Mouse (Mus musculus): ENCODE data around the gene Wfdc11. TPM values are rescaled to one million over a fixed set of nuclear protein-coding genes. Genes with fewer than 3 reads are reported as not detected.
"Not testable (repeated sequence)": the region's sequence is repeated elsewhere in the genome, so short reads cannot be mapped to it uniquely, and the experiment has no call there.

Wfdc11 gene
- polyA plus RNA-seq (2014; fragmentation: Nextera tagmentation; extraction: Ambion mirVana) = not detected in 2 replicates

- H3K4me3 ChIP-seq (ENCODE audit: low read depth, low read length) = no peak within 1 kb of the TSS
- H3K4me2 ChIP-seq (ENCODE audit: low read depth, low read length) = no peak within 1 kb of the TSS
- no peaks in the 10 kb centered on the region for H3K27me3 ChIP-seq (ENCODE audit: control insufficient read depth, insufficient read depth, low read length)
- no peaks in the 10 kb centered on the region for H3K4me1 ChIP-seq (ENCODE audit: control insufficient read depth, insufficient read depth, low read length)
- no peak for ATAC-seq (ENCODE audit: low read depth)
- no peaks in the 10 kb centered on the region for H3K36me3 ChIP-seq (ENCODE audit: control insufficient read depth, insufficient read depth, low read length)
- WGBS = 88% methylated on average over 7 of the region's 7 CpGs
- no peak within 1 kb of the TSS for H3K27ac ChIP-seq (ENCODE audit: low read depth, low read length)
- H3K9ac ChIP-seq (replicated peaks; ENCODE audit: low read depth, low read length) = no peak within 1 kb of the TSS
- no peaks in the 10 kb centered on the region for H3K9me3 ChIP-seq (ENCODE audit: control insufficient read depth, low read length)
Observed at GRCm38 (mm10) chr2:164673987-164674386, at the start of gene Wfdc11. Gene Wfdc11, minus strand, starts transcription at chr2:164674087.

GRCm38 (mm10) chr2:164723276-164723675, 49.4 kb upstream of the Wfdc11 start:
- ATAC-seq (ENCODE audit: low read depth) = no peak
- H3K4me1 ChIP-seq (ENCODE audit: control insufficient read depth, insufficient read depth, low read length) = no peaks in the 10 kb centered on the region
- 68% methylated on average over 4 of the region's 4 CpGs for WGBS
- H3K9ac ChIP-seq (replicated peaks; ENCODE audit: low read depth, low read length) = no peak overlapping the region
- H3K27me3 ChIP-seq (ENCODE audit: control insufficient read depth, insufficient read depth, low read length) = no peaks in the 10 kb centered on the region
- H3K27ac ChIP-seq (ENCODE audit: low read depth, low read length) = no peak overlapping the region
- H3K4me2 ChIP-seq (ENCODE audit: low read depth, low read length) = no peak overlapping the region
- no peaks in the 10 kb centered on the region for H3K9me3 ChIP-seq (ENCODE audit: control insufficient read depth, low read length)
- H3K4me3 ChIP-seq (ENCODE audit: low read depth, low read length) = no peak overlapping the region
- H3K36me3 ChIP-seq (ENCODE audit: control insufficient read depth, insufficient read depth, low read length) = no peaks in the 10 kb centered on the region

GRCm38 (mm10) chr2:164716194-164716786, 42.4 kb upstream of the Wfdc11 start:
- not testable (repeated sequence) for H3K9ac ChIP-seq (replicated peaks; ENCODE audit: low read depth, low read length); H3K4me1 ChIP-seq (ENCODE audit: control insufficient read depth, insufficient read depth, low read length); ATAC-seq (ENCODE audit: low read depth); H3K36me3 ChIP-seq (ENCODE audit: control insufficient read depth, insufficient read depth, low read length); H3K9me3 ChIP-seq (ENCODE audit: control insufficient read depth, low read length); H3K27me3 ChIP-seq (ENCODE audit: control insufficient read depth, insufficient read depth, low read length); H3K4me3 ChIP-seq (ENCODE audit: low read depth, low read length); H3K4me2 ChIP-seq (ENCODE audit: low read depth, low read length); H3K27ac ChIP-seq (ENCODE audit: low read depth, low read length)
- 91% methylated on average over 20 of the region's 23 CpGs for WGBS

GRCm38 (mm10) chr2:164715005-164715404, 41.1 kb upstream of the Wfdc11 start, which contains the start of gene Spint5:
Gene Spint5, plus strand, starts transcription at chr2:164715305.
- H3K4me2 ChIP-seq (ENCODE audit: low read depth, low read length) = no peak within 1 kb of the TSS
- no peaks in the 10 kb centered on the region for H3K4me1 ChIP-seq (ENCODE audit: control insufficient read depth, insufficient read depth, low read length)
- no peak within 1 kb of the TSS for H3K4me3 ChIP-seq (ENCODE audit: low read depth, low read length)
- no peaks in the 10 kb centered on the region for H3K36me3 ChIP-seq (ENCODE audit: control insufficient read depth, insufficient read depth, low read length)
- H3K9ac ChIP-seq (replicated peaks; ENCODE audit: low read depth, low read length) = no peak within 1 kb of the TSS
- no peak for ATAC-seq (ENCODE audit: low read depth)
- no peak within 1 kb of the TSS for H3K27ac ChIP-seq (ENCODE audit: low read depth, low read length)
- no peaks in the 10 kb centered on the region for H3K27me3 ChIP-seq (ENCODE audit: control insufficient read depth, insufficient read depth, low read length)
- WGBS = 83% methylated on average over 6 of the region's 6 CpGs
- no peaks in the 10 kb centered on the region for H3K9me3 ChIP-seq (ENCODE audit: control insufficient read depth, low read length)

- no peaks in the 10 kb centered on the region for H3K27me3 ChIP-seq (ENCODE audit: control insufficient read depth, insufficient read depth, low read length)
- H3K4me2 ChIP-seq (ENCODE audit: low read depth, low read length) = no peak overlapping the region
- H3K4me3 ChIP-seq (ENCODE audit: low read depth, low read length) = no peak overlapping the region
- no peak for ATAC-seq (ENCODE audit: low read depth)
- 92% methylated on average over 14 of the region's 14 CpGs for WGBS
- no peaks in the 10 kb centered on the region for H3K9me3 ChIP-seq (ENCODE audit: control insufficient read depth, low read length)
- H3K27ac ChIP-seq (ENCODE audit: low read depth, low read length) = no peak overlapping the region
- H3K36me3 ChIP-seq (ENCODE audit: control insufficient read depth, insufficient read depth, low read length) = no peaks in the 10 kb centered on the region
- no peaks in the 10 kb centered on the region for H3K4me1 ChIP-seq (ENCODE audit: control insufficient read depth, insufficient read depth, low read length)
- H3K9ac ChIP-seq (replicated peaks; ENCODE audit: low read depth, low read length) = no peak overlapping the region
Observed at GRCm38 (mm10) chr2:164705991-164706390, 32.1 kb upstream of the Wfdc11 start.

GRCm38 (mm10) chr2:164705328-164705727, 31.4 kb upstream of the Wfdc11 start:
- Histone ChIP-seq H3K4me1 (ENCODE audit: control insufficient read depth, insufficient read depth, low read length) (no peaks in the 10 kb centered on the region), H3K27me3 (ENCODE audit: control insufficient read depth, insufficient read depth, low read length) (no peaks in the 10 kb centered on the region), H3K9me3 (ENCODE audit: control insufficient read depth, low read length) (no peaks in the 10 kb centered on the region), H3K9ac (replicated peaks; ENCODE audit: low read depth, low read length) (no peak overlapping the region), H3K27ac (ENCODE audit: low read depth, low read length) (no peak overlapping the region), H3K4me3 (ENCODE audit: low read depth, low read length) (no peak overlapping the region), H3K36me3 (ENCODE audit: control insufficient read depth, insufficient read depth, low read length) (no peaks in the 10 kb centered on the region), H3K4me2 (ENCODE audit: low read depth, low read length) (no peak overlapping the region)
- WGBS = 93% methylated on average over 6 of the region's 6 CpGs
- ATAC-seq (ENCODE audit: low read depth) = no peak

- 79% methylated on average over 5 of the region's 5 CpGs for WGBS
- Histone ChIP-seq H3K9ac (replicated peaks; ENCODE audit: low read depth, low read length) (no peak overlapping the region), H3K27ac (ENCODE audit: low read depth, low read length) (no peak overlapping the region), H3K4me2 (ENCODE audit: low read depth, low read length) (no peak overlapping the region), H3K9me3 (ENCODE audit: control insufficient read depth, low read length) (no peaks in the 10 kb centered on the region), H3K4me3 (ENCODE audit: low read depth, low read length) (no peak overlapping the region), H3K27me3 (ENCODE audit: control insufficient read depth, insufficient read depth, low read length) (no peaks in the 10 kb centered on the region), H3K36me3 (ENCODE audit: control insufficient read depth, insufficient read depth, low read length) (no peaks in the 10 kb centered on the region), H3K4me1 (ENCODE audit: control insufficient read depth, insufficient read depth, low read length) (no peaks in the 10 kb centered on the region)
- no peak for ATAC-seq (ENCODE audit: low read depth)
Observed at GRCm38 (mm10) chr2:164704235-164704634, 30.3 kb upstream of the Wfdc11 start.

GRCm38 (mm10) chr2:164701761-164702160, 27.9 kb upstream of the Wfdc11 start:
- ATAC-seq (ENCODE audit: low read depth) = no peak
- Histone ChIP-seq H3K27ac (ENCODE audit: low read depth, low read length) (no peak overlapping the region), H3K36me3 (ENCODE audit: control insufficient read depth, insufficient read depth, low read length) (no peaks in the 10 kb centered on the region), H3K9me3 (ENCODE audit: control insufficient read depth, low read length) (no peaks in the 10 kb centered on the region), H3K4me3 (ENCODE audit: low read depth, low read length) (no peak overlapping the region), H3K9ac (replicated peaks; ENCODE audit: low read depth, low read length) (no peak overlapping the region), H3K4me1 (ENCODE audit: control insufficient read depth, insufficient read depth, low read length) (no peaks in the 10 kb centered on the region), H3K27me3 (ENCODE audit: control insufficient read depth, insufficient read depth, low read length) (no peaks in the 10 kb centered on the region), H3K4me2 (ENCODE audit: low read depth, low read length) (no peak overlapping the region)
- 96% methylated on average over 5 of the region's 5 CpGs for WGBS

GRCm38 (mm10) chr2:164700959-164701358, 27.1 kb upstream of the Wfdc11 start:
- no peak overlapping the region for H3K27ac ChIP-seq (ENCODE audit: low read depth, low read length)
- no peak overlapping the region for H3K4me3 ChIP-seq (ENCODE audit: low read depth, low read length)
- H3K27me3 ChIP-seq (ENCODE audit: control insufficient read depth, insufficient read depth, low read length) = no peaks in the 10 kb centered on the region
- 81% methylated on average over 5 of the region's 5 CpGs for WGBS
- H3K36me3 ChIP-seq (ENCODE audit: control insufficient read depth, insufficient read depth, low read length) = no peaks in the 10 kb centered on the region
- H3K4me2 ChIP-seq (ENCODE audit: low read depth, low read length) = no peak overlapping the region
- no peak overlapping the region for H3K9ac ChIP-seq (replicated peaks; ENCODE audit: low read depth, low read length)
- no peaks in the 10 kb centered on the region for H3K4me1 ChIP-seq (ENCODE audit: control insufficient read depth, insufficient read depth, low read length)
- ATAC-seq (ENCODE audit: low read depth) = no peak
- H3K9me3 ChIP-seq (ENCODE audit: control insufficient read depth, low read length) = no peaks in the 10 kb centered on the region
